Mouse (Mus musculus) hindbrain, embryonic 16.5 days (tissue): Measurements from ENCODE around the gene Slc9a6. TPM values are rescaled to one million over a fixed set of nuclear protein-coding genes. Genes with fewer than 3 reads are reported as not detected.

Experiments used
- ATAC-seq: fragments of 200-750 bp; cut with Nextera tagmentation; 2 replicates; pipeline ENCODE4 v1.8.0; 2017; ENCODE audit warnings: moderate TSS enrichment, moderate library complexity
- H3K27ac ChIP-seq: fragments of 300-500 bp; sonication (generic); 2 replicates; pipeline ENCODE4 v1.5.1; 2014; ENCODE audit warnings: low read depth, mild to moderate bottlenecking, control low read depth, low read length, moderate library complexity
- H3K27me3 ChIP-seq: fragments of 300-500 bp; sonication (generic); replicated peaks from 2 replicates; pipeline ENCODE4 v1.6.1; 2014; ENCODE audit warnings: low read length; ENCODE audit not compliant: control insufficient read depth, insufficient read depth
- H3K36me3 ChIP-seq: fragments of 300-500 bp; sonication (generic); 2 replicates; pipeline ENCODE4 v1.6.1; 2014; ENCODE audit warnings: mild to moderate bottlenecking, low read length, moderate library complexity, mixed read lengths; ENCODE audit not compliant: control insufficient read depth, insufficient read depth
- H3K4me1 ChIP-seq: fragments of 300-500 bp; sonication (generic); 2 replicates; pipeline ENCODE4 v1.6.1; 2014; ENCODE audit warnings: low read depth, low read length; ENCODE audit not compliant: control insufficient read depth, insufficient read depth
- H3K4me2 ChIP-seq: fragments of 300-500 bp; sonication (generic); 2 replicates; pipeline ENCODE4 v1.6.1; 2014; ENCODE audit warnings: mild to moderate bottlenecking, low read length, control low read depth, moderate library complexity
- H3K4me3 ChIP-seq: fragments of 300-500 bp; sonication (generic); 2 replicates; pipeline ENCODE4 v1.5.1; 2014; ENCODE audit warnings: mild to moderate bottlenecking, low read length, control low read depth, moderate library complexity
- H3K9ac ChIP-seq: fragments of 300-500 bp; sonication (generic); 2 replicates; pipeline ENCODE4 v1.6.1; 2014; ENCODE audit warnings: low read depth, mild to moderate bottlenecking, control low read depth, low read length, moderate library complexity
- H3K9me3 ChIP-seq: fragments of 300-500 bp; sonication (generic); 2 replicates; pipeline ENCODE4 v1.6.1; 2014; ENCODE audit warnings: mild to moderate bottlenecking, low read length, moderate library complexity; ENCODE audit not compliant: control insufficient read depth
- WGBS: fragments of 180-500 bp; shearing (Covaris S2); extraction: QIAGEN DNeasy Blood & Tissue Kit; methylation state at CpG from one replicate; pipeline ENCODE4 v1.1.7; 2014; 5-methylcytosine and 5-hydroxymethylcytosine counted together
- microRNA-seq: library from miRNA; unstranded; fragments of <30 nt; microRNA quantifications from one replicate; pipeline ENCODE4, GENCODE M21; 2017
- polyA plus RNA-seq: library from polyadenylated mRNA; unstranded; fragments of >200 nt; fragmentation: Nextera tagmentation; extraction: Ambion mirVana; gene quantifications from 2 replicates; pipeline ENCODE4 v1.2.1, GENCODE M21; 2015

The Slc9a6 gene
- polyA plus RNA-seq, 1 experiment from 2014 or later = 75.7 TPM

DNA sequence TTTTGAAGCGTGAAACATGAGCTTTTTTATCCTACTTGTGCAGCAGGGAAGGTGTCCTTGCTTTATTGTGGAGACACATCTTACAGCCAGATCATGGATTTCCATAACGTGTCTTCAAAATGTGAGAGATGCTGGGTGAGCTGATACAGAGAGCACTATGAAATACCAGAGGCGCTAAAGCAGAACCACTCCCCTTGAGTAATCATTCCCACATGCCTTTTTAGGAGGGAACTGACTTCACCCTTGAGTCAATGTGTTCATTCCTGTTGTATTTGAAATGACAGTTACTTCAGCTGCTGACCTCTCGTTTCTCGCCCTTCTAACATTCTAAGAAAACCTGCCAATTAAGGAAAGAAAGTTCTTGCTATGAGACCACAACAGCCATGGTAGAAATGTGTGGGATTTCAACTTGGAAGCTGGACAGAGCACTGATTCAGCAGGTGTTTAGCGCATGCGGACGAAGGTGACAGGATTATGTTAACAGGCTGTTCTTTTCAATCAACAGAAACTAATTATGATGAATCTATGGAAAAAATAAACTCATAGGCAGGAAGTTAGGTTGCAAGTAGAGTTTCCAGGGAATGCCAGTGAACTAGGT is 94.5 kb downstream of the Slc9a6 start:
- Histone ChIP-seq H3K27me3 (no peaks in the 10 kb centered on the region), H3K9ac (no peak overlapping the region), H3K27ac (no peak overlapping the region), H3K4me1 (no peaks in the 10 kb centered on the region), H3K4me2 (no peak overlapping the region), H3K9me3 (no peaks in the 10 kb centered on the region), H3K4me3 (no peak overlapping the region), H3K36me3 (no peaks in the 10 kb centered on the region)
- 82% methylated on average over 8 of the region's 8 CpGs for WGBS
- no peak for ATAC-seq

DNA sequence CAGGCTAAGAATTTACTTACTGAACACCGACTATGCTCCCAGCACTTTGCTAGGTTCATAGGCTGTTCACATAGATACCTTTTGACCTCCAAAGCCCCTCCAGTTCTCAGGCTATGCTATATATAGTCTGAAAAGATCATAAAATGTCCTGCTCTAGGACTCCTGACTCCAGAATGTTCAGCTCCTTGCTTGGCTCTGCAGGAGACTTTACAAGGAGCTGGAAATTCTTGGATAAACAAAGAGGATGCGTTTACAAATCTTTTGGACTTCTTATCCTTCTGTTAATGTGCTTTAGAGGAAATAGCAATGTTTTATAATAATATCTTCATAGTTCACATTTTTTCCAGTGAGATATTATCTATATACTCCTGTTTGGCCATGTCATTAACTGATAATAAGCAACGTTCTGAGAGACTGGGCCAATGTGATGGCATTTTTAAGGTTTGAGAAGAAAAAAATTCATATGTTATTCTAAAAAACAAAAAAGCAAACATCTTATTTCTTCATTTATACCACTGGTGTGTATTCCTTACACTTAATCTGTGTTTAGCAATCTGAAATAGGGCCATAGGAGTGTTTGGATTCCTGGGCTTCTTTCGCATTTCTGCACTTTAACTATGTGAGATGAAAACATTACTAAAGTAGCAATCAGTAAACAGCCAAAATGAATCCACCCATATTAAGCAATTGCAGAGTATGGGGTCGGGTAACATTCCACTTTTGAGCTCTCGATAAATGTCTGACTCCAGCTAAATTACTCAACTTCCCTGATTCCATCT is 99.2 kb downstream of the Slc9a6 start:
- H3K27me3 ChIP-seq = no peaks in the 10 kb centered on the region
- H3K4me3 ChIP-seq = no peak overlapping the region
- no peaks in the 10 kb centered on the region for H3K4me1 ChIP-seq
- 84% methylated on average over 6 of the region's 6 CpGs for WGBS
- H3K9me3 ChIP-seq = no peaks in the 10 kb centered on the region
- H3K9ac ChIP-seq = no peak overlapping the region
- no peaks in the 10 kb centered on the region for H3K36me3 ChIP-seq
- ATAC-seq = no peak
- no peak overlapping the region for H3K4me2 ChIP-seq
- H3K27ac ChIP-seq = no peak overlapping the region

DNA sequence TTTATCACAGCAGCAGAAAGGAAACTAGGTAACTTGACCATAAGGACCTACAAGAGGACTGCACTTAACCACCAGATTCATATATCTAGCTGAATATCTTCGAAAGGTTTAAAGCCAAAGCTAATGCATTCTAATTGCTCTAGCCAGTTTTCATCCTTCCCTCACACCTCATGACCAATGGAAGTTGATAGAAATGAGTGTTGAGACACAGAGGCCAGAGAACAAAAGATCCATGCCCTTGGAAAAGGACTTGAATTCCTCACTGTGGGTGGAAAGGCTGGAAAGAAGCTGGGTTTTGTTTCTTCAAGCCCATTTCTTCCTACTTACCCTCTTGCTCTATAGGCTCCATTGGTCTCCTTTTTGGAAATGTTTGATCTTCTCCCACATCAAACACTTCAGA is 101.0 kb downstream of the Slc9a6 start:
- no peaks in the 10 kb centered on the region for H3K4me1 ChIP-seq
- H3K9ac ChIP-seq = no peak overlapping the region
- H3K4me3 ChIP-seq = no peak overlapping the region
- H3K27ac ChIP-seq = no peak overlapping the region
- H3K4me2 ChIP-seq = no peak overlapping the region
- H3K9me3 ChIP-seq = no peaks in the 10 kb centered on the region
- 86% methylated on average over 1 of the region's 1 CpGs for WGBS
- H3K36me3 ChIP-seq = no peaks in the 10 kb centered on the region
- H3K27me3 ChIP-seq = no peaks in the 10 kb centered on the region
- ATAC-seq = no peak

DNA sequence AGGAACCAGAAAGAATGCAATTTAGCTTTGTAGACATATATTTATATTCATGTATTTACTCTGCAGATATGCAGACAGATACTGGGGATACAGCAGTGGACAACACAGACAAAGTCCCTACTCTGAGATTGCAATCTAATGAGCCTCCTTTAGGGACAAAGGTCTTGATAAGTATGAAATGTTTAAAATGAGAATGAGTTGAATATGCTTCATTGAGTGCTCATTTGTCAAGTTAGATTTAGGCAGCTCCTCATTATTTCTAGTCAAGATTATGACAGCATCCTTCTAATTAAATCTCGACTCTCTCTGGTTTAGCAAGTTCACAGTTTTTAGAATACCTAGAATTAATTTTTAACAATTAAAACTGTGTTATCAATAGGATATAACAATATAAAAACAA is 103.1 kb downstream of the Slc9a6 start:
- H3K36me3 ChIP-seq = no peaks in the 10 kb centered on the region
- H3K4me1 ChIP-seq = no peaks in the 10 kb centered on the region
- H3K27ac ChIP-seq = no peak overlapping the region
- no peaks in the 10 kb centered on the region for H3K9me3 ChIP-seq
- no peak overlapping the region for H3K4me3 ChIP-seq
- no peak overlapping the region for H3K9ac ChIP-seq
- H3K4me2 ChIP-seq = no peak overlapping the region
- no peak for ATAC-seq
- H3K27me3 ChIP-seq = no peaks in the 10 kb centered on the region
- 58% methylated on average over 1 of the region's 1 CpGs for WGBS

Small RNAs within 50 kb of the gene (microRNA-seq; reads per million reads assigned to microRNA genes)
- gene Mir5116 = not detected

Other genes with a start within 250 kb of the Slc9a6 start
- gene Smim10l2a, start 235.2 kb upstream of the Slc9a6 start, polyA plus RNA-seq = 49.2 and 58.7 TPM in 2 replicates
- gene Gm2174, start 161.8 kb upstream of the Slc9a6 start, polyA plus RNA-seq = 1.3 and 2.0 TPM in 2 replicates
- 20.2 and 20.3 TPM in 2 replicates for gene Ints6l, start 154.9 kb upstream of the Slc9a6 start, polyA plus RNA-seq
- gene Gm10477, start 85.0 kb upstream of the Slc9a6 start, polyA plus RNA-seq = not detected in 2 replicates
- gene Gm648, start 60.2 kb upstream of the Slc9a6 start, polyA plus RNA-seq = 0.15 TPM in 1 of 2 replicates, not detected in the other
- gene Mmgt1, start 11.7 kb upstream of the Slc9a6 start, polyA plus RNA-seq = 52.9 and 57.8 TPM in 2 replicates
- gene Fhl1, start 122.0 kb downstream of the Slc9a6 start, polyA plus RNA-seq = 212 and 226 TPM in 2 replicates
- gene Map7d3, start 212.6 kb downstream of the Slc9a6 start, polyA plus RNA-seq = 0.40 and 0.51 TPM in 2 replicates